Mouse (Mus musculus) ES-E14 (cell line): ENCODE measurements around the gene Pidd1. TPM values are rescaled to one million over a fixed set of nuclear protein-coding genes. Genes with fewer than 3 reads are reported as not detected.

ENCODE experiments used
- DNase-seq: peaks from one replicate; pipeline ENCODE4 v3.0.0-alpha.2; 2013; ENCODE audit warnings: low read depth, low spot score
- H3K27ac ChIP-seq: 2 replicates; pipeline ENCODE4 v1.5.1; 2012; ENCODE audit warnings: low read depth, mild to moderate bottlenecking, low read length, moderate library complexity, mixed read lengths; ENCODE audit not compliant: poor library complexity, insufficient read depth, severe bottlenecking
- H3K36me3 ChIP-seq: 2 replicates; pipeline ENCODE4 v1.6.1; 2012; ENCODE audit warnings: mild to moderate bottlenecking, low read length, moderate library complexity, mixed read lengths; ENCODE audit not compliant: control insufficient read depth, poor library complexity, insufficient read depth, severe bottlenecking
- H3K4me1 ChIP-seq, 2 experiments: fragments of 150-350 bp in 1 of 2; sonication (generic) in 1 of 2; 2 replicates each; pipeline ENCODE4 v1.6.1; 2012; ENCODE audit warnings: low read length in 2 of 2, mild to moderate bottlenecking in 1 of 2, mixed read lengths in 1 of 2; ENCODE audit not compliant: control insufficient read depth in 2 of 2, insufficient read depth in 2 of 2, poor library complexity in 1 of 2
- H3K4me3 ChIP-seq, 2 experiments: fragments of 150-350 bp in 1 of 2; sonication (generic) in 1 of 2; 2 replicates each; pipeline ENCODE4 v1.5.1; 2012; ENCODE audit warnings: low read length in 2 of 2, low read depth in 1 of 2, mild to moderate bottlenecking in 1 of 2, mixed read lengths in 1 of 2; ENCODE audit not compliant: insufficient read depth in 1 of 2, poor library complexity in 1 of 2, severe bottlenecking in 1 of 2
- H3K9ac ChIP-seq: 2 replicates; pipeline ENCODE4 v1.6.1; 2012; ENCODE audit warnings: low read depth, mild to moderate bottlenecking, low read length, mixed read lengths; ENCODE audit not compliant: poor library complexity, insufficient read depth, severe bottlenecking
- H3K9me3 ChIP-seq: fragments of 150-350 bp; sonication (generic); 2 replicates; pipeline ENCODE4 v1.6.1; 2012; ENCODE audit warnings: low read depth, mild to moderate bottlenecking, low read length; ENCODE audit not compliant: control insufficient read depth, insufficient read depth
- CHD2 ChIP-seq: IDR thresholded peaks from 2 replicates; pipeline ENCODE4 v1.6.1; 2014; ENCODE audit warnings: mild to moderate bottlenecking, low read depth, low read length, inconsistent platforms
- HCFC1 ChIP-seq: IDR thresholded peaks from 2 replicates; pipeline ENCODE4 v1.6.1; 2012; ENCODE audit warnings: low read length, inconsistent platforms, borderline replicate concordance; ENCODE audit not compliant: insufficient read depth
- MAFK ChIP-seq: IDR thresholded peaks from 2 replicates; pipeline ENCODE4 v1.6.1; 2014; ENCODE audit warnings: mild to moderate bottlenecking, low read depth, low read length, inconsistent platforms; ENCODE audit not compliant: insufficient read depth
- ZC3H11A ChIP-seq: IDR thresholded peaks from 2 replicates; pipeline ENCODE4 v1.6.1; 2012; ENCODE audit warnings: low read depth, mild to moderate bottlenecking, inconsistent platforms, low read length, borderline replicate concordance
- ZNF384 ChIP-seq: IDR thresholded peaks from 2 replicates; pipeline ENCODE4 v1.6.1; 2012; ENCODE audit warnings: low read depth, low read length, inconsistent platforms
- in situ Hi-C, 2 experiments: fragments of 600-800 bp; cut with MboI; formaldehyde crosslinking; loops; one replicate each; pipeline ENCODE4 v1.15.1; 2025; ENCODE audit warnings: low sequenced_read_pairs in 2 of 2, inconsistent platforms in 1 of 2; ENCODE audit not compliant: unreplicated experiment in 2 of 2
- total RNA-seq: library from RNA; depleted of rRNA; stranded (reverse); fragments of 300-350 nt; gene quantifications from 2 replicates; pipeline ENCODE4 v1.2.3, GENCODE M21; 2012

Pidd1 gene
- total RNA-seq, 1 experiment = 23.4 TPM

DNA sequence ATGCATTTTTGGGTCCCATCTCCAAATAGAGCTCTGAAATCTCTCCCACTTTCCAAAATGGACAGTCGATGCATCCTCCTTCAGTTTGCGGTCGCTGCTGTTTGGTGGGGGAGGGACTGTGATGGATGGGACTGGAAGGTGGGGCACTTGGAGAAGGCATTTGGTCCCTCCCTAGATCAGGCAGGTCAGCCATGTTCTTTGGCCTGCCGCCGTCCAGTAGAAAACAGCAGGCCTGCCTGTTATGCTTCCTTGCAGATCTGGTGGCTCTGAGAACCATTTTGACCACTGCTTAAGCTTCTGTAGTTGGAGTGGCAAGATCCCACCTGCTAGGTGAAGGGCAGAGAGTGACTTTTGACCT is 24.3 kb upstream of the Pidd1 start:
- Histone ChIP-seq H3K4me3 (peak overlapping the region; percentile 75 to 89), H3K27ac (no peak overlapping the region; the same call in 1 of the 2 replicates), H3K9me3 (no peaks in the 10 kb centered on the region), H3K36me3 (peaks cover 29% of the 10 kb centered on the region), H3K9ac (peak overlapping the region; percentile 79; the same call in 1 of the 2 replicates), H3K4me1 (peaks cover 3 to 42% of the 10 kb centered on the region in 2 experiments; a peak in 3 of 4 replicates)
- DNase-seq = no peak
- TF ChIP-seq CHD2 = no peak
- TF ChIP-seq ZC3H11A = no peak
- no peak for TF ChIP-seq MAFK
- no peak for TF ChIP-seq ZNF384
- TF ChIP-seq HCFC1 = no peak
- in situ Hi-C loops = no loop called here

GRCm38 (mm10) chr7:141467230-141468030 is 23.6 kb upstream of the Pidd1 start, which contains the start of gene Cd151:
Gene Cd151, plus strand, starts transcription at chr7:141467392.
- H3K4me1 ChIP-seq = peaks cover 3 to 40% of the 10 kb centered on the region in 2 experiments; a peak in 3 of 4 replicates
- no peak for DNase-seq
- H3K9ac ChIP-seq = peak within 1 kb of the TSS; percentile 79
- peak within 1 kb of the TSS; percentile 14; the same call in 1 of the 2 replicates for H3K27ac ChIP-seq
- no peaks in the 10 kb centered on the region for H3K9me3 ChIP-seq
- in situ Hi-C loops = no loop called here
- TF ChIP-seq HCFC1 (no peak), ZC3H11A (no peak), ZNF384 (no peak), MAFK (no peak), CHD2 (no peak)
- peaks cover 25% of the 10 kb centered on the region for H3K36me3 ChIP-seq
- peak within 1 kb of the TSS; percentile 75 to 89 for H3K4me3 ChIP-seq

DNA sequence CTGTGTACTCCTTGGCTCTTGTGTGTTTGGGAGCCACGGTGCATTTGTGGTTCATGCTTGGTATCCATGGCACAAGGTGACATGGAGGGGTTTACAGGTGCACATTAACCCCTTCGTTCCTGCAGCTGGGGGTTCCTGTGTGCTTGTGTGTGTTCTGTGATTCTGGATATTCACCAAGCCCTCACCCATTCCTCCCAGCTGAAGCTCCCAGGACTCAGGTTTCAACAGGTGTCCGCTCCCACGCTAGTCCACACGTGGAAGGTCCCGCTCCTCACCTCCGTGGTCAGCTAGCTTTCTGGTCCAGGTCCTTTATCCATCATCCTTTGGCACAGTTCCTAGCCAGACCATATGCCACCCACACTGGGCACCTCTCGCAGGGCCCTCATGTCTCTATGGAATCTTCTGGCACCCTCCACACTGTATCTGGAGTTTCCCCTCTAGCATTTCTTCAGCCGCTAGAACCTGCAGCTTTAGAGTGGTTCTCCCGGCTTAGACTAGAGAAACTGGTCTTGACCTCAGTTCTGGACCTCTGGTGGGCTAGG is 22.9 kb upstream of the Pidd1 start:
- DNase-seq = no peak
- TF ChIP-seq HCFC1 (no peak), MAFK (no peak), CHD2 (no peak), ZC3H11A (no peak), ZNF384 (no peak)
- Histone ChIP-seq H3K27ac (peak overlapping the region; percentile 10; the same call in 1 of the 2 replicates), H3K4me3 (peak overlapping the region; percentile 75 to 89), H3K9me3 (no peaks in the 10 kb centered on the region), H3K9ac (peak overlapping the region; percentile 72; the same call in 1 of the 2 replicates), H3K36me3 (peaks cover 21% of the 10 kb centered on the region), H3K4me1 (peaks cover 4 to 45% of the 10 kb centered on the region in 2 experiments; a peak in 3 of 4 replicates)
- in situ Hi-C loops = no loop called here

DNA sequence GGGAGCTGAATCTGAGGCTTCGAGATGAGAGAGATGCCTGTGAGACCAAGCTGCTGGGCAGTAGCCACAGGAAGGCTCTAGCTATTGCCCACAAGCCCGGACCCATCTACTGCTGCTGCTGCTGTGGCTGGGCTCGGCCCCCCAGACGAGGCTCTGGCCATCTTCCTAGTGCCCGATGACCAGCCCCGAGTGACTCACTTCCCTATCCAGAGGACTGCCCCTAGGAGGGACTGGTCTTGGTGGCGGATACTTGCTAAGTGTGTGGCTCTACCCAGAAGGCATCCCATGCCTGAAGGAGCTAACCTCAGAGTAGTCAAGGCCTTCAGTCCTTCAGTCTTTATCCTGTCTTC is 22.2 kb upstream of the Pidd1 start:
- peaks cover 16% of the 10 kb centered on the region for H3K36me3 ChIP-seq
- no peaks in the 10 kb centered on the region for H3K9me3 ChIP-seq
- DNase-seq = no peak
- H3K4me3 ChIP-seq = no peak overlapping the region
- TF ChIP-seq MAFK (no peak), CHD2 (no peak)
- no peak overlapping the region; the same call in 1 of the 2 replicates for H3K9ac ChIP-seq
- in situ Hi-C loops = no loop called here
- H3K4me1 ChIP-seq = peaks cover 4 to 46% of the 10 kb centered on the region in 2 experiments; a peak in 3 of 4 replicates
- no peak overlapping the region for H3K27ac ChIP-seq
